Mouse (Mus musculus): ENCODE data around the gene 2410137M14Rik. TPM values are rescaled to one million over a fixed set of nuclear protein-coding genes. Genes with fewer than 3 reads are reported as not detected.

The 2410137M14Rik gene
- polyA plus RNA-seq, 1 experiment from 2014 or later = 0.14 TPM

DNA sequence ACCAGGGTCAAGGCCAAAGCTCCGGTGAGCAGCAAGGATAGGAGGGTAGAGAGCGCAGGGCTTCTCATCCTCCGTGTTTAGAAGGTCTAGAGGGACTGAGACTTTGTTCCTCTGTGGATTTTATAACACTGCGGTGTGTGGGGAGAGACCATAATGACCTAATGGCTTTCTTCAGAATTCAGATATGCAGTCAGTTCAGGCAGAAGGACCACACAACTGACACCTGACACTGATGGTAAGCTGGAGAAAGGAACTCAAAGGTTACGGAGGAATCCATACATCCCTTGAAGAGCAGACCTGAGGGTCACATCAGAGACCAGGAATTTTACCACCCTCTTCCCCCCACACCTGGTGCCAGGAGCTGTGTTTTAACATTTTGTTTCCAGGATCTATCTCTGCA, 8.4 kb upstream of the 2410137M14Rik start, which contains the start of gene H2-M5:
Gene H2-M5 (minus strand): TSS at position 101 of the 400 bp plus-strand sequence.
- H3K36me3 ChIP-seq (ENCODE audit: insufficient read depth, low read length) = no peaks in the 10 kb centered on the region
- peak within 1 kb of the TSS; percentile 32 for H3K4me2 ChIP-seq (replicated peaks; ENCODE audit: low read depth, low read length)
- H3K4me1 ChIP-seq (ENCODE audit: insufficient read depth, low read depth, low read length) = no peaks in the 10 kb centered on the region
- H3K27ac ChIP-seq (ENCODE audit: low read length) = no peak within 1 kb of the TSS
- H3K4me3 ChIP-seq (ENCODE audit: low read depth, low read length) = no peak within 1 kb of the TSS
- TF ChIP-seq CTCF (IDR thresholded peaks at IDR 0.05) = no peak
- no peak for ATAC-seq
- no peak for DNase-seq (ENCODE audit: low spot score)
- no peaks in the 10 kb centered on the region for H3K27me3 ChIP-seq (replicated peaks; ENCODE audit: insufficient read depth, low read length)
- no peak within 1 kb of the TSS for H3K9ac ChIP-seq (replicated peaks; ENCODE audit: low read depth)
- H3K9me3 ChIP-seq (ENCODE audit: low read length) = no peaks in the 10 kb centered on the region
- 34% methylated on average over 5 of the region's 5 CpGs for WGBS

- no peak overlapping the region for H3K4me3 ChIP-seq (ENCODE audit: low read depth, low read length)
- TF ChIP-seq CTCF (IDR thresholded peaks at IDR 0.05) = no peak
Measured at GRCm38 (mm10) chr17:36988475-36988874, 7.4 kb upstream of the 2410137M14Rik start.

DNA sequence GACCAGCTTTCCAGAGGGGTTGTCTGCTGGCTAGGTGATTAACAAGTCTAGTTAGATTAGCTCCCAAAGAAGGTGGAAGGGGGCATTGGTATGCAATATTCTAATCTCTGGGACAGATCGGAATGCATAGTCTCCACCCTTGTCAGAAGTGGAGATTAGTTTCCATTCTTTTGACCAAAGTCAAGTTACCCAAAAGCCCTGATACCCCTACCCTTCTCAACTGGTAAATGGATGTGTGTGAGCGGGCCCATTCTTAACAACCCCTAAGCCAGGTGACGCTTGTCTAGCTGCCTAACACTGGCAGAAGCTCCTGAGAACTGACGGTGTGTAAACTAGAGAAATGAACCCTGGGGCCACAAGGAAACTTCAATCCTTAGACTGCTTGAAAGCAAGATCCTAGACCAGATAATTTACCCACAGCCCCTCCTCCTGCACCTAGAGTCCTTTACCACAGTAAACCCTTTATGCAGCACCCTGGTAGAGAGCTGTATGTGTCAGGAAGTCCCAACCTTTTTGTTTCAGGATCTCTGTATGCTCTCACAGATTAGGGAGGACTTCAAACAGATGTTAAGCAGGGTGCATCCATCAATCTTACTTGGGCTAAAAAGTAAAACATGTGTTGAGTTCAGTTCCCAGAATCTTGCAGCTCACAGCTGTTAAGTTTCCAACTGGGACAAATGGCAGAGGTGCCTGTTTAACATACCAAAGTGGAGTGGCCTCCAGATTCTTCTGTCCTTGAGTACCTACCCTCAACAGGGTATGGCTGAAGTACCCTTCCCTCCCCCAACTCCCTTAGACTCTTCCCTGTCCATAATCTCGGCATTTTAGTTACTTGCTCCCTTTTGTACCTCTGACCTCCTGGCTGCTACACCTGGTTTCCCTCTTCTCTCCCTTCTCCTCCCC, 1.5 kb upstream of the 2410137M14Rik start:
- Histone ChIP-seq H3K9me3 (ENCODE audit: low read length) (no peaks in the 10 kb centered on the region), H3K4me3 (ENCODE audit: low read depth, low read length) (no peak overlapping the region), H3K9ac (replicated peaks; ENCODE audit: low read depth) (no peak overlapping the region), H3K27me3 (replicated peaks; ENCODE audit: insufficient read depth, low read length) (no peaks in the 10 kb centered on the region), H3K36me3 (ENCODE audit: insufficient read depth, low read length) (no peaks in the 10 kb centered on the region), H3K4me2 (replicated peaks; ENCODE audit: low read depth, low read length) (no peak overlapping the region), H3K27ac (ENCODE audit: low read length) (no peak overlapping the region), H3K4me1 (ENCODE audit: insufficient read depth, low read depth, low read length) (no peaks in the 10 kb centered on the region)
- TF ChIP-seq CTCF (IDR thresholded peaks at IDR 0.05) (no peak), EP300 (IDR thresholded peaks at IDR 0.05) (peak; percentile 69)
- peak; percentile 68 for DNase-seq (ENCODE audit: low spot score)
- WGBS = 25% methylated on average over 5 of the region's 5 CpGs
- ATAC-seq = peak; percentile 90

More at GRCm38 (mm10) chr17:36988475-36988874, 7.4 kb upstream of the 2410137M14Rik start:
- Histone ChIP-seq H3K36me3 (ENCODE audit: insufficient read depth, low read length) (no peaks in the 10 kb centered on the region), H3K27ac (ENCODE audit: low read length) (no peak overlapping the region), H3K27me3 (replicated peaks; ENCODE audit: insufficient read depth, low read length) (no peaks in the 10 kb centered on the region), H3K9ac (replicated peaks; ENCODE audit: low read depth) (no peak overlapping the region), H3K4me2 (replicated peaks; ENCODE audit: low read depth, low read length) (peak overlapping the region; percentile 32), H3K9me3 (ENCODE audit: low read length) (no peaks in the 10 kb centered on the region), H3K4me1 (ENCODE audit: insufficient read depth, low read depth, low read length) (no peaks in the 10 kb centered on the region)
- DNase-seq (ENCODE audit: low spot score) = no peak
- 6% methylated on average over 24 of the region's 24 CpGs for WGBS
- ATAC-seq = no peak

GRCm38 (mm10) chr17:36981845-36982244, 808 bp upstream of the 2410137M14Rik start:
- Histone ChIP-seq H3K9ac (replicated peaks; ENCODE audit: low read depth) (no peak overlapping the region), H3K27me3 (replicated peaks; ENCODE audit: insufficient read depth, low read length) (no peaks in the 10 kb centered on the region), H3K27ac (ENCODE audit: low read length) (no peak overlapping the region), H3K36me3 (ENCODE audit: insufficient read depth, low read length) (no peaks in the 10 kb centered on the region), H3K9me3 (ENCODE audit: low read length) (no peaks in the 10 kb centered on the region), H3K4me2 (replicated peaks; ENCODE audit: low read depth, low read length) (peak overlapping the region; percentile 46; the same call in 1 of the 2 replicates), H3K4me1 (ENCODE audit: insufficient read depth, low read depth, low read length) (no peaks in the 10 kb centered on the region), H3K4me3 (ENCODE audit: low read depth, low read length) (no peak overlapping the region)
- TF ChIP-seq EP300 (IDR thresholded peaks at IDR 0.05) (no peak), CTCF (IDR thresholded peaks at IDR 0.05) (no peak)
- 14% methylated on average over 4 of the region's 4 CpGs for WGBS
- no peak for ATAC-seq
- DNase-seq (ENCODE audit: low spot score) = no peak

GRCm38 (mm10) chr17:36973271-36973787, 7.7 kb downstream of the 2410137M14Rik start:
- no peak overlapping the region for H3K27ac ChIP-seq (ENCODE audit: low read length)
- H3K36me3 ChIP-seq (ENCODE audit: insufficient read depth, low read length) = no peaks in the 10 kb centered on the region
- no peak overlapping the region for H3K4me3 ChIP-seq (ENCODE audit: low read depth, low read length)
- no peak overlapping the region for H3K4me2 ChIP-seq (replicated peaks; ENCODE audit: low read depth, low read length)
- H3K9ac ChIP-seq (replicated peaks; ENCODE audit: low read depth) = no peak overlapping the region
- H3K4me1 ChIP-seq (ENCODE audit: insufficient read depth, low read depth, low read length) = no peaks in the 10 kb centered on the region
- TF ChIP-seq EP300 (IDR thresholded peaks at IDR 0.05) (no peak), CTCF (IDR thresholded peaks at IDR 0.05) (no peak)
- no peaks in the 10 kb centered on the region for H3K9me3 ChIP-seq (ENCODE audit: low read length)
- no peak for ATAC-seq
- DNase-seq (ENCODE audit: low spot score) = no peak
- WGBS = 60% methylated on average over 8 of the region's 8 CpGs
- no peaks in the 10 kb centered on the region for H3K27me3 ChIP-seq (replicated peaks; ENCODE audit: insufficient read depth, low read length)

GRCm38 (mm10) chr17:36972791-36973190, 8.2 kb downstream of the 2410137M14Rik start:
- DNase-seq (ENCODE audit: low spot score) (no peak), ATAC-seq (0 out of 2 replicates have a peak, but pooled peaks have one; percentile 23)
- WGBS = 63% methylated on average over 3 of the region's 3 CpGs
- Histone ChIP-seq H3K4me1 (ENCODE audit: insufficient read depth, low read depth, low read length) (no peaks in the 10 kb centered on the region), H3K9me3 (ENCODE audit: low read length) (no peaks in the 10 kb centered on the region), H3K36me3 (ENCODE audit: insufficient read depth, low read length) (no peaks in the 10 kb centered on the region), H3K4me3 (ENCODE audit: low read depth, low read length) (no peak overlapping the region), H3K9ac (replicated peaks; ENCODE audit: low read depth) (no peak overlapping the region), H3K4me2 (replicated peaks; ENCODE audit: low read depth, low read length) (no peak overlapping the region), H3K27ac (ENCODE audit: low read length) (no peak overlapping the region), H3K27me3 (replicated peaks; ENCODE audit: insufficient read depth, low read length) (no peaks in the 10 kb centered on the region)
- TF ChIP-seq CTCF (IDR thresholded peaks at IDR 0.05) (no peak), EP300 (IDR thresholded peaks at IDR 0.05) (no peak)
